Mouse (Mus musculus) stomach, embryonic 14.5 days (tissue): ENCODE data around the gene Fam53b. TPM values are rescaled to one million over a fixed set of nuclear protein-coding genes. Genes with fewer than 3 reads are reported as not detected.
A peak's percentile ranks its signal among the peaks of the same experiment; 100 is the strongest.

Source experiments
- ATAC-seq: fragments of 200-750 bp; cut with Nextera tagmentation; 2 replicates; pipeline ENCODE4 v1.8.0; 2017; ENCODE audit warnings: low read depth, moderate TSS enrichment; ENCODE audit not compliant: insufficient number of reproducible peaks, insufficient read depth, low FRiP score
- H3K27ac ChIP-seq: fragments of 300-500 bp; sonication (generic); 2 replicates; pipeline ENCODE4 v1.5.1; 2014; ENCODE audit warnings: mild to moderate bottlenecking, low read length, moderate library complexity, mixed read lengths
- H3K27me3 ChIP-seq: fragments of 300-500 bp; sonication (generic); 2 replicates; pipeline ENCODE4 v1.6.1; 2014; ENCODE audit warnings: low read length, control low read depth, mixed read lengths; ENCODE audit not compliant: control insufficient read depth, insufficient read depth
- H3K36me3 ChIP-seq: fragments of 300-500 bp; sonication (generic); 2 replicates; pipeline ENCODE4 v1.6.1; 2014; ENCODE audit warnings: mild to moderate bottlenecking, control low read depth, low read length, moderate library complexity, mixed read lengths; ENCODE audit not compliant: control insufficient read depth, insufficient read depth
- H3K4me1 ChIP-seq: fragments of 300-500 bp; sonication (generic); 2 replicates; pipeline ENCODE4 v1.6.1; 2014; ENCODE audit warnings: low read length, control low read depth, mixed read lengths; ENCODE audit not compliant: control insufficient read depth, insufficient read depth
- H3K4me2 ChIP-seq: fragments of 300-500 bp; sonication (generic); replicated peaks from 2 replicates; pipeline ENCODE4 v1.6.1; 2014; ENCODE audit warnings: low read depth, low read length, control low read depth
- H3K4me3 ChIP-seq: fragments of 300-500 bp; sonication (generic); 2 replicates; pipeline ENCODE4 v1.5.1; 2014; ENCODE audit warnings: low read depth, low read length, control low read depth
- H3K9ac ChIP-seq: fragments of 300-500 bp; sonication (generic); replicated peaks from 2 replicates; pipeline ENCODE4 v1.6.1; 2014; ENCODE audit warnings: low read depth, mild to moderate bottlenecking, control low read depth, low read length, moderate library complexity, mixed read lengths
- H3K9me3 ChIP-seq: fragments of 300-500 bp; sonication (generic); 2 replicates; pipeline ENCODE4 v1.6.1; 2016; ENCODE audit warnings: low read depth, low read length, control low read depth; ENCODE audit not compliant: control insufficient read depth
- WGBS: fragments of 180-500 bp; shearing (Covaris S2); extraction: QIAGEN DNeasy Blood & Tissue Kit; methylation state at CpG from one replicate; pipeline ENCODE4 v1.1.7; 2014; 5-methylcytosine and 5-hydroxymethylcytosine counted together
- polyA plus RNA-seq: library from polyadenylated mRNA; unstranded; fragments of >200 nt; fragmentation: Nextera tagmentation; extraction: Ambion mirVana; gene quantifications from 2 replicates; pipeline ENCODE4 v1.2.1, GENCODE M21; 2014

The Fam53b gene
- polyA plus RNA-seq, 1 experiment from 2014 or later = 16.4 TPM

DNA sequence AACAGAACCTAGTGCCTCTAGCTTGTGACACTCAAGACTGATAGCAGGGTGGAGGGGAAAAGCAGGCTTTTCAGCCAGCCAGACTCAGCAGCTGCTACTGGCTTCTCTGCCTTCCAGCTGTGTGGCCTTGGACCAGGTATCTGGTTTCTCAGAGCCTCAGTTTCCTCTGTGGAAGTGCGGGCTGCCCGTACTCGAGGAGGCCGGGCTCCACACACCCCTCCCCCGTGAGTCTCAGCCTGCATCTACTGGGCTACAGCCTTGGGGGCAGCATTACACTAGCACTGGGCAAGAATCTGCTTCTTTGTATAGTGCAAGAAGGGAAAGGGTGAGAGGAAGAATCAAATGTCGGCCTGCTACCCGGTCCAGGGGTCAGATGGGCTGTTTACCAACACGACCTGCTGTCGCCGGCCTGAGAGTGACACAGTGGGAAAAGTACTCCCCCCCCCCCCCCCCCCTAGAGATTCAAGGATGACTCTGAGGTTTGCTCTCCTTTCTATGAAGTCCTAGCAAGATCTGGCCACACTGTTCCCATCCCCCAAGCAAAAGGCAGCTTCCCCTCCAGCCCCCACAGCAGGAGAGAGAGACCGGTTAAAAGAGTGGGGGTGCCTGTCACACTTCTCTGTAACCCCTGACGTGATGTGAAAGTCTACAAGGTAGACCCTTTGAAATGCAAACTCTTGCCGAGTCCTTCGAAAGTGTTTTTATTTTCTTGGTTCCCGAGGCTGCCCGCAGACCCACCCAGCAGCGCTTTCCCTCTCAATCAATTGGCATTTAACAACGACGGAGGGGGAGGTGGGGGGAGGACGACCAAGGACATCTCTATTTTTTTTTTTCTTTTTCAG, 4.6 kb downstream of the Fam53b start:
- 0 out of 2 replicates have a peak overlapping the region, but pooled peaks have one; percentile 7 for H3K9ac ChIP-seq
- ATAC-seq = peak; percentile 33; the same call in 1 of the 2 replicates
- peaks cover 67% of the 10 kb centered on the region for H3K4me1 ChIP-seq
- 7% methylated on average over 20 of the region's 20 CpGs for WGBS
- H3K9me3 ChIP-seq = no peaks in the 10 kb centered on the region
- peak overlapping the region; percentile 87 for H3K27ac ChIP-seq
- peak overlapping the region; percentile 22 for H3K4me2 ChIP-seq
- no peak overlapping the region for H3K4me3 ChIP-seq
- no peaks in the 10 kb centered on the region for H3K36me3 ChIP-seq
- H3K27me3 ChIP-seq = no peaks in the 10 kb centered on the region

DNA sequence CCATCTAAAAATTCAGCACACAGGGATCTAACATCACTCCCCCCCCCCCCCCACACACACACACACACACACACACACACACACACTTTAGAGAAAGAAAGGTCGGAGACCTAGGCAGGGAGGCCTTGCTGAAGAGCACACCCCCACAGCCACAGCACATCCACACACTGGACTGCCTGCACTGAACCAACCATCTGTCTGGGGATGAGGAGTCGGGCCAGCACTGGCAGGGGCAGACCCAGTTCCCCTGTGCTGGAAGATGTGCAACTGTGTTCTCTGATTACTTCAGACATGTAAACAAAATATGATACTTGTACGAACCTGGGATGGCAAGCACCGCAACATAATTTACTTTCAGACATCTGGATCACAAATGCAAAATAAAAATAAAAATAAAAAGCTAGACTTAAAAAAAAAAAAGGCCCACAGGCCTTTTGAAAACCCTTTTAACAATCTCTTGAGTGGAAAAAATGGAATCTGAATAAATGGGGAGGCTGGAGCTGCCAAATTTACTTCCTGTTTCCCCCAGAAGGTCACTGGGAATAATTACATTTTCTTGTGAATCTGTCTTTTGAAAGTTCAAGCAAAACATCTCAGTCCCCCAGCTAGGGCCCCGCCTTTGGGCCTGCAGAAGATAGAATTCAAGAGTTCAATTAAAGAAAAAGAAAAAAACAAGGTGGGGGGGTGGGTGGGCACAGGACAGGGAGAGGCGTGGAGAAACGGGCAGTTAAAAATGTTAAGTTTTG, 5.5 kb downstream of the Fam53b start:
- no peak overlapping the region for H3K4me2 ChIP-seq
- H3K36me3 ChIP-seq = no peaks in the 10 kb centered on the region
- no peak overlapping the region for H3K9ac ChIP-seq
- 36% methylated on average over 7 of the region's 7 CpGs for WGBS
- H3K27ac ChIP-seq = peak overlapping the region; percentile 87
- 0 out of 2 replicates have a peak, but pooled peaks have one; percentile 21 for ATAC-seq
- peaks cover 69% of the 10 kb centered on the region for H3K4me1 ChIP-seq
- no peaks in the 10 kb centered on the region for H3K9me3 ChIP-seq
- no peaks in the 10 kb centered on the region for H3K27me3 ChIP-seq
- no peak overlapping the region for H3K4me3 ChIP-seq

DNA sequence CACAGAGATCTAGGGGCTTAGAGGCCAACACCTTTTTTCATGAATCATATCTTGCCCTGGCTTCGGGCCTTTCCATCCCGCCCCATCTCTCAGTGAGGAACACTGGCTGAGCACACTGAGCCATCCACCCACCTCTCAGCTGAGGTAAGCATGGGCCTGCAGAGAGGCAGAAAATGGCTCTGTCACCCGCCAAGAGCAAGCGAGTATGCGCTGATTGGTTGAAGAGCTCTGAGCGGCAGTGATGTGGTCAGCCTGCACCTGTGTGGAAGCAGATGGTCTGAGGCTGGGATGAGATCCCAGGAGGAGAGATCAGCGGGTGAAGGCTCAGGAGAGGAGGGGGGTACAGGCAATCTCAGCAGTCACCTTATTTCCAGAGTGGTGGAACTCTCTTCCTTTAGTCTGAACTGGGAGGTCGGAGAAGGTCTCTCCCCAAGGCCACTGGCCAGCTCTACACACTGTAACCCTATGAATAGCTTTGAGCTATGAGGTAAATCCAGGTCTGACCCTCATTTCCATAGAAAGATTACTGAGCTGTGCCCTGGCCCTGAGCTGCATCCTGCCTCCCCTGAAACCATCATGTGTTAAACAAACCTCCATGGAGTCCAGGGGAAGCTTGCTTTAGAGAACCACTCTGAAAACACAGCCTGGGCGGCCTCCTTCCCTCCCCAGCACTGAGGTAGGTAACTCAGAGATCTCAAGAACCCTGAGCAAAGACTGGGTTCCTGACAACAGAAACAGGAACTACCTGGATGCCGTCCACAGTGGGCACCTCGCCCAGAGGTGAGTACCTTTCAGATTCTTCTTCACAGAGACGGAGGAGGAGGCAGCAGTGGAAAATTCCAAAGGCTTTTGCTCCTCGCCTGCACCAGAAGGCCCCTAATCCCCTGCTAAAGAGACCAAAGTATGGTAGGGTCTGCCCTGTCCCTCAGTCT, 6.5 kb downstream of the Fam53b start:
- Histone ChIP-seq H3K4me2 (no peak overlapping the region), H3K4me3 (no peak overlapping the region), H3K9ac (no peak overlapping the region), H3K36me3 (no peaks in the 10 kb centered on the region), H3K9me3 (no peaks in the 10 kb centered on the region), H3K27me3 (no peaks in the 10 kb centered on the region), H3K27ac (peak overlapping the region; percentile 87; the same call in 1 of the 2 replicates), H3K4me1 (peaks cover 72% of the 10 kb centered on the region)
- WGBS = 56% methylated on average over 13 of the region's 13 CpGs
- no peak for ATAC-seq

DNA sequence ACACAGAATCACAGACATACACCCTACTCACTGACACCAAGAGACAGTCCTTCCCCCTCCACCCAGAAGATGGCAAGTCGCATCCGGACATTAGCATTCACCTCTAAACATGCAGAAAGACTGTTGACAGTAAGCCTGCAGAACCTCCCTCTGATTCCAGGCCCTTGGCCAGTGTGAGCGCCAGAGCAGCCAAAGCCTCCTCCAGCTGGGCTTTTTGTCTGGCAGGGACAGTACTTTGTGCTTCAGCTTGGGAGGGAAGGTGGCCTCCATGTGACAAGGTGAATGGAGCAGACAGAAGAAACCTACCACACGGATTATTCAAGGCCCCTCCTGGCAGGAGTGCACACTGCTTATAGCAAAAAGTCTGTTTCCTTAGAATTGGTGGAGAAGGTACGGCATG, 7.4 kb downstream of the Fam53b start:
- H3K27ac ChIP-seq = no peak overlapping the region
- no peak overlapping the region for H3K4me3 ChIP-seq
- no peaks in the 10 kb centered on the region for H3K9me3 ChIP-seq
- WGBS = 69% methylated on average over 5 of the region's 5 CpGs
- no peak overlapping the region for H3K9ac ChIP-seq
- H3K4me1 ChIP-seq = peaks cover 65% of the 10 kb centered on the region
- H3K36me3 ChIP-seq = no peaks in the 10 kb centered on the region
- H3K4me2 ChIP-seq = no peak overlapping the region
- no peaks in the 10 kb centered on the region for H3K27me3 ChIP-seq
- no peak for ATAC-seq

DNA sequence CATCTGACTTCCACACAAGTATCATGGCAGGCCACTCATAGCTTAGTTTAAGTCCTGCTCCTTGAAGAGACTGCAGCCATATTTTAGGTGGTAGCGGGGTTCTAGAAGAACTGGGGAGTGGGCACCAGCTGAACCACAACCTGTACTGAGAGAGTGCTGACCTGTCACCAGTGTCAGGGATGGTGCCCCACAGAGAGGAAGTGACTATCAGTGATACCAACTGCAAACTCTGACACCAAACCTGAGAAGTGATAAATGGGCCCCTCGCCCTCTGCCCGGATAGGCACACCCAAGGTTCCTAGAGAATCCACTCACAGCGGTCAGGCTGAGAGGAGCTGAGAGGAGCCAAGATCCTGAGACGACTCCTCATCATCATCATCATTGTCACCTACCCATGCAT, 8.7 kb downstream of the Fam53b start:
- Histone ChIP-seq H3K27me3 (no peaks in the 10 kb centered on the region), H3K4me3 (no peak overlapping the region), H3K4me2 (no peak overlapping the region), H3K4me1 (peaks cover 52% of the 10 kb centered on the region), H3K36me3 (peaks cover 3% of the 10 kb centered on the region; the same call in 1 of the 2 replicates), H3K9me3 (no peaks in the 10 kb centered on the region), H3K9ac (no peak overlapping the region), H3K27ac (no peak overlapping the region)
- ATAC-seq = no peak
- WGBS = 82% methylated on average over 5 of the region's 5 CpGs

DNA sequence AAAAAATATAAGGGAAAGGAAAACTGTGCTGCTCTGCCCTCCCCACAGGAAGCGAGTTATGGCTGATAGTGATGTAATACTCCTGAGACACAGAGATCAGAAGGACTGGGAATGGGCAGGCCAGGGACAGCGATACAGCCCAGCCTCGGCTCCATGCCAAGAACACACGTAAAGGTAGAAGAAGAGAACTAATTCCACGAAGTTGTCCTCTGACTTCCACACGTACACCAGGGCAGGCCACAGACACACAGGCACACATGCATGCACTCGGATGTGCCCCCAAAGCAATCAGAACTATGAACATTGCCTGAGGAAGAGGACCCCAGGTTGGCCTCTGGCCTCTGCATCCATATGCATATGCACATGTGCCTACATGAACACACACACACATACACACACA, 9.2 kb downstream of the Fam53b start:
- no peak overlapping the region for H3K9ac ChIP-seq
- H3K4me1 ChIP-seq = peaks cover 47% of the 10 kb centered on the region
- ATAC-seq = no peak
- 82% methylated on average over 7 of the region's 7 CpGs for WGBS
- no peaks in the 10 kb centered on the region for H3K9me3 ChIP-seq
- H3K4me3 ChIP-seq = no peak overlapping the region
- no peak overlapping the region for H3K4me2 ChIP-seq
- peaks cover 3% of the 10 kb centered on the region; the same call in 1 of the 2 replicates for H3K36me3 ChIP-seq
- no peaks in the 10 kb centered on the region for H3K27me3 ChIP-seq
- H3K27ac ChIP-seq = no peak overlapping the region

DNA sequence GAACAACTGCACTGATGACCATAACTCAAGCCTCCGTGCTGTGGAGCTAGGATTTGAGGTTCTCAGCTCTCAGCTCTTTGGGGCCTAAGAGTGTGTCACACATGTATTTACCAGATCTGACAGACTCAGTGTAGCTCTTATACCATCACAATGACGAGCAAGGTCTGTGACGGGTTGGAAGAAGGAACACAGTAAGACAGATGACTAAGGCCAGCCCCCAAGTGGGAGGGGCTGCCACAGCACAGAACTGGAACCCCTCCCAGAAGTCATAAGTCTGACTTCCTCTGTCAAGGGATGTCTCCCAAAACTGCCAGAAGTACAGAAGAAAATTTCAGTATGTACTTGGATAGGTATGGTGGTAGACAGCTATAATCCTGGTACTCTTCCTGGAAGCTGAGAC, 9.7 kb downstream of the Fam53b start:
- no peaks in the 10 kb centered on the region for H3K9me3 ChIP-seq
- peaks cover 42% of the 10 kb centered on the region for H3K4me1 ChIP-seq
- peaks cover 3% of the 10 kb centered on the region; the same call in 1 of the 2 replicates for H3K36me3 ChIP-seq
- no peaks in the 10 kb centered on the region for H3K27me3 ChIP-seq
- H3K4me3 ChIP-seq = no peak overlapping the region
- ATAC-seq = no peak
- WGBS = 47% methylated on average over 3 of the region's 3 CpGs
- H3K4me2 ChIP-seq = no peak overlapping the region
- H3K27ac ChIP-seq = no peak overlapping the region
- H3K9ac ChIP-seq = no peak overlapping the region

DNA sequence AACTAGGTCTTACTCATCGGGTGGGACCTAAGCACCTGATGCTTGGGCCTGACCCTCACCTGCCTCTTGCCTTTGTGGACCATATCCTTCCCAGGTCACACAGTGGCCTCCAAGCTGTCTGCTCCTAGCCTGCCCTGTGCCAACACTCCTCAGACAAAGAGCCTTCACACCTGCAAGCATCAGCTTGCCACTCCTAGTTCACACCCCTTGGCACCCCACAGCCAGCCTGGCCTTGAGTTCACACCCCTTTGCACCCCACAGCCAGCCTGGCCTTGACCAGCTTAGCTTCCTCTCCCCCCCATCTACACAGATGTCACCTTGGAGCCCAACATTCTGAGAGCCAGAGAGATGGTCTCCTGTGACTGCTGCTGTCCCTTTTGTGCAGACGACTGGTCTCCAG, 10.3 kb downstream of the Fam53b start:
- peaks cover 36% of the 10 kb centered on the region for H3K4me1 ChIP-seq
- ATAC-seq = no peak
- 69% methylated on average over 2 of the region's 2 CpGs for WGBS

More for the DNA sequence above, 10.3 kb downstream of the Fam53b start:
- Histone ChIP-seq H3K4me2 (no peak overlapping the region), H3K27ac (no peak overlapping the region), H3K36me3 (peaks cover 3% of the 10 kb centered on the region; the same call in 1 of the 2 replicates), H3K9ac (no peak overlapping the region), H3K9me3 (no peaks in the 10 kb centered on the region), H3K27me3 (no peaks in the 10 kb centered on the region), H3K4me3 (no peak overlapping the region)
